Mouse (Mus musculus): ENCODE measurements around the gene Fam122c.
A peak's percentile ranks its signal among the peaks of the same experiment; 100 is the strongest.

The Fam122c gene

DNA sequence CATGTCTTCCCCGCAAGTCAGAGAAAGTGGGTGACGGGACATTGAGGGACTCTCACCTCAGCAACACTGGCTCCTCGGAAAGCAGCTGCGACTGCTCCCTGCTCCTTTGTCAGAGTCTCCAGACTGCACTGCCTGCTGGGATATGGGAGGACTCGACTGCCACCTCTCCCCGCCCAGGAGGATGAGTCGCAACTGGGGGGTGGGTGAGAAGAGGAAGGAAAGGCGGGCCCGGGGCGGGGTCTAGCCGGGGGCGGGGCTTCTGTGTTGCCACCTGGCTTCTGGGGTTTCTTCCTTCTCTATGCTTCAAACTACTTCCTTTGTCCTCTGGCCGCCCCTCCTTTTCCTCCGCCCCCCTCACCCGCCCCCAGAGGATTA lies 97.1 kb downstream of the Fam122c start, which contains the start of gene Mospd1:
Gene Mospd1 (minus strand): TSS at position 137 of the 375 bp plus-strand sequence.
- peak; percentile 94 for DNase-seq (ENCODE audit: low spot score)

Data from yolk sac, embryonic 10.5 days (tissue).